Mouse (Mus musculus): ENCODE measurements around the gene Gmcl1.

Gmcl1 gene

DNA sequence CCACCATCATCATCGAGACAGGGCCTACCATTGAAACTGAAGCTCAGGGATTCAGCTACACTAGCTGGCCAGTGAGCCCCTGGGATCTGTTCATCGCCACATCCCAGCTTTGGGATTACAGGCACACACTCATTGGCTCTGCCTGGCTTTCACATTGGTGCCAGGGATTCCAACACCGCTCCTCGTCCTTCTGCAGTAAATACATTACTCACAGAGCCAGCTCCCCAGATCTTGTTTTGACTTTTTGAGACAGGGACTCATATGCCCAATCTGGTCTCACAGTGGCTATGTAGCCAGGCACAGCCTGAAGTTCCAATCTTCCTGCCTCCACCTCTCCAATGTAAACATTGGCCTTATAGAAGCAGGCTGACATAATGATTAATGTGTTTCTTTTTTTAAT lies 3.1 kb upstream of the Gmcl1 start:
- no peak for DNase-seq (ENCODE audit: low read depth)

DNA sequence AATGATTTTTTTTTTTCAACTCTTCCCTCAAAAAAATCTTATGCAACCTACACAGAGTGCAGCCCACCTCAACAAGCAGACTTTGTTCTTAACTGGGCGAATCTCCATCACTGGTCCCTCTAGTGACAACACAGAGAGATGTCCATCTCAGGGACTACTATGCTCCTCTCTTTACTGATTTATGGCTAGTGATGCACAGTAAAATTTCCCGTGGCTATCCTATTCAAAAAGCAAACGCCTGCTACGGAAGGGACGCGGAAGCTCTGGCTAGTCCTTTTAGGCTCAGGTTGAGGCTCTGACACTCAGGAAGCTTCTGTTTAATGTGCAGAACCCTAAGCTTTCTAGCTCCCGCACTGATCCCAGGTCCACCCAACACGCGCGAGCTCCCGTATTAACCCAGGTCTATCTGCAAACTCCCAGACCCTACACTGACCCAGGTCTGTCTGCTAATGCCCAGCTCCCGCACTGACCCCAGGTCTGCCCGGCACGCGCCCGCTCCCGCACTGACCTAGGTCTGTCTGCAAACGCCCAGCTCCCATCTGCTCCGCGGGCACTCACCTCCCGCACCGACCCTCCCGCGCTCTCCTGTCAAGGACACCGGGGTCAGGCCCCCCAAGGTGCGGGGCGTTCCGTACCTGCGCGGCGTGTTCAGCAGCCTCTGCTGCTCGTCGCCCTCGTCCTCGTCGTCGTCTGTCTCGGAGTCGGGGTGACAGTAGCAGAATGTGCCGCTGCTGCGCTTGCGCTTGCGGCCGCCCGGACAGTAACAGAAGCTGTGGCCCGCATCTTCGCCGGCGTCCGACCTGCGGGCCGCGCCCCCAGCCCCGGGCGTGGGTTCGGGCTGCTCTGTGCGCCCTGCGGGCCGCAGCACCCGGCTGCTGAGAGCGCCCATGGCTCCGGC lies 658 bp downstream of the Gmcl1 start:
- DNase-seq (ENCODE audit: low read depth), result no peak

DNA sequence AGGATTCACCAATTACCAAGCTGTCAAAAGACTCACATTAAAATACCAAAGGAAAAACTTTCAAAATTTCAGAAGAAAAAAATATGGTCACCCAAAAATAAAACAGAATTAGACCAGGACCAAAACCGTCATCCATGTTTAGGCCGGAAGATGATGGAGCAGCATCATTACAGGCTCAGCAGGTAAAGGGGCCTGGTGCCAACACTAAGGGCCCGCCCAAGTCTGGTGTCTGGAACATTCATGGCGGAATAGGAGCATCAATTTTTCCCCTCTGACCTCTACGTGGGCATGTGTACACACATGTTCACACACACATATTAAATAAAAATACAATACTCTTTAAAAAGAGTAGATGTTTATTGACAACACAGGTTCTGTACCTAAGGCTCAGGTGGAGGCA lies 4.5 kb downstream of the Gmcl1 start:
- no peak for DNase-seq (ENCODE audit: low read depth)

DNA sequence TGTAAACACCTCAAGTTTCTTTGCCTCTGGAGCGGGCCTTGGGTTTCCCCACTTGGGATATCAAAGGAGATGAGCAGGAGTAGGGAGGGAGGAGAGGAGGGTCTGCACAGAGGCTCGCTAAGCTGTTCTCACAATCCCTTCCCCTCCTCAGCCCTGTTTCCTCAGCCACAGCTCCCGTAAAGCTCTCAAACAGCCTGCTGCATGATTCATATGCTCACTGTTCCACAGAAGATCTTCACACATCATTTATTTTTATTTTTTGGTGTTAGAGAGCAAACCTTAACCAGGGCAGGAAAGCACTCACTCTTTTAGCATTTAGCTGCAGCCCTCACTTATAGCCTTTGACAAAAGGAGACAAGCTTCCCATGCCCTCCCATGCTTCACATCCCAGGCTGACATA lies 11.2 kb downstream of the Gmcl1 start:
- DNase-seq (ENCODE audit: low read depth), result no peak

DNA sequence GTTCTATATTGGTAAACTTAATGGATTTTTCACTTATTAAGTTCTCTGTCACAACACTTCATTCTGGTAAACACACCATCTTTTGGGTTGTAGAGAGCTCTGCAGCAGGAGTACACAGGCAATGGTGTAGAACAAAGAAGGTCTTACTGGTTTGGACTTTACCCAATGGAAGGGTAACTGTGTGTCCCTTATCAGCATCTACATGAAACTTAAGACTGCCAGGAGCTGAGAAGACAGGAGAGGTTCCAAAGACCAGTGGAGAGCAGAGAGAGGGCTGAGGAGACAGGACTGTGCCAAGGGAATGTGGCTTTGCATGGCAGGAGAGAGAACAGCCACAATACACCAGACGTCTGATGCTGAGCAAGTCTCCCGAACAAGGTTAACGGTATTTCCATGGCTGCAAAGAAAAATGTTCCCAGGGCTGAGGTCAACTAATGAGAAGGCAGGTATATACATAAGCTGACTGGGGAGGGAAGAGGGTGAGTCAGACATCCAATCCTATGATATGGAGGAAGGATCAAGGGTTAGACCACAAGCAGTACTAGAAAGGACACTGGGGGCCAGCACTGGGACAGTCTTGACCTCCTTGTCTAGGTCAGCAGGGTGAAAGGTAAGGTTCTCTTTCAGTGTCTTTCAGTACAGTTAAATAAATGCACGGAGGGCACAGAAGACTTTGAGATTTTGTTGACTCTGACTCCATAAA lies 25.0 kb downstream of the Gmcl1 start:
- no peak for DNase-seq (ENCODE audit: low read depth)

DNA sequence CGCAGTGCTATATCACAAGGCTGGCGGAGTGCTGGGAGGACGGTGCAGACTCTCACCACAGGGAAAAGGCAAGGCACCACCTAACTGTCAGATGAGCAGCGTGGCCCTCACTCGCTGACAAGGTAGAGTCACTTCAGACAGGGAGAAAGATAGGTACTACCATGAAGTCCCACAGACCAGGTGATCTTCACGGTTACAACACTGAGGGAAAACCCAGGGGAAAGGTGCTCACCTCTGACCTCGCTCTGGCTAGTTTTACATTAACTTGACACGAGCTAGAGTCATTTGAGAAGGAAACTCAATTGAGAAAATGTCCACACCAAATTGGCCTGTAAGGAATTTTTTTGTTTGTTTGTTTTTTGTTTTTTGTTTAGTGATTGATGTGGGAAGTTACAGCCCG lies 30.6 kb downstream of the Gmcl1 start:
- DNase-seq (ENCODE audit: low read depth), result no peak

DNA sequence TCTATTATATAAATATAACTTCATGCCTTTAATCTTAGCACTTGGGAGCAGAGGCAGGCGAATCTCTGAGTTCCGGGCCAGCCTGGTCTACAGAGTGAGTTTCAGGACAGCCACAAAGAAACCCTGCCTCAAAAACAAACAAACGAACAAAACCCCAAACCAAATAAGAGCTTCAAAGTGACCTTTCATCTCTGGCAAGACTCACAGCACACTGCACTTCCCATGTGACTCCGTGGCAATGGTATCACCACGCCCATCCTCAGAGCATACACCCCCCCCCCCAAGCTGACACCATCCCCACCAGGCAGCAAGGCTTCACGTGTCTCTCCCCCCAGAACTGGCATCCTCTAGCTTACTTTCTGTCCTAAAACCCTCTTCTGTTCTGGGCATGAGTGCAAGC lies 35.3 kb downstream of the Gmcl1 start:
- no peak for DNase-seq (ENCODE audit: low read depth)

DNA sequence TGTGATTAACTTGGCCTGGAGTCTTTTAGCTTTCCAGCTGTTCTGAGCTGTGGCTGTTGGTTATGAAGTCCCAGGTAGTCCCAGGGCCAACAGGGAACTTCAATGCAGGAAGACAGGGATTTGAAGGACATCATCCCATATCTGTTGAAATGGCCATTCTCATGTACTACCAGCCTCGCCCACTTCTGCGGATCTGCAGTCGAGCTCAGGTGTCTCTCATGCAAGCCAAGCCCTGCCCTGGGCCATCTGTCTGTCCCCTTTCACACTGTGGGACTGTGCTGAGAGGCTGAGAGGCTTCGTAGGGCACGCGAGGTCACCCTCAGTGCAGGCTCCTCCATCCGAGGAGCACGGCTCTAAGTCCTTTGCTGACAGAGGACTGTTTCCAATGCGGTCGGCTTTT lies 37.0 kb downstream of the Gmcl1 start:
- DNase-seq (ENCODE audit: low read depth), result no peak

DNA sequence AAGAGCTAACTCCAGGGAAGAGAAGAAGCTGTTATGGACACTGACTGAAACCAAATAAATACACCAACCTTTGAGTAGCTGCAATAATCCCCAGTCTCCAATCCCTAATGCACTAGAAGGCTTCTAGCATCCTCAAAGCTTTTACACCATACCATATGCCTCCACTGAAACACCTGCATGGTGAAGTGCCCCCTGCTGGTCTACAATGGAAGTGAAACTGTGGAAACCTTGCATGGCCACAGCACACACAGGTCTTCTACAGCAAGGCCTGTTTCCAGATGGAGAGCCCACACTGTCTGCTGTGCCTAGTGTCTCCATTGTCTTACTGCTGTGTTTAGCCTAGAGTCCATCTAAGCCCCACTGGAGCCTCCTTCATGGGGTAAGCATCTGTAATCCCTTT lies 38.7 kb downstream of the Gmcl1 start:
- peak; percentile 65 for DNase-seq (ENCODE audit: low read depth)

DNA sequence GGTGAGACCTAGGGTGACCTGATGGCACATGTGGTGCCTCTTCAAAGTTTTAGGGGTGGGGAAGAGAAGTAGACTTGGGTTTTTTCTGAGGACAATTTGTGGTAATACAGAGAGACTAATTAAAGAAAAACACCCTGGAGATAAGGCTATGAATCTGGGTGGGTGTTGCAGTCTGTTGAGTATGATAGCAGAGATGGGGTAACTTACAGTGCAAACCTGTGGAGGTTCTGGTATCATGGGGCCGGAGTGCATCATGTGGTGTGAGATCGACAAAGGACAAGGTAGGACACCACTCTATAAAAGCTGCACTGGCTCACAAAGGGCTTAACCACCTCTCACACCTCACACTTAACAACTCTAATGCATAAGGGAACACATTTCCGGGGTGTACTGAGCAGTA lies 43.5 kb downstream of the Gmcl1 start:
- DNase-seq (ENCODE audit: low read depth), result no peak

DNA sequence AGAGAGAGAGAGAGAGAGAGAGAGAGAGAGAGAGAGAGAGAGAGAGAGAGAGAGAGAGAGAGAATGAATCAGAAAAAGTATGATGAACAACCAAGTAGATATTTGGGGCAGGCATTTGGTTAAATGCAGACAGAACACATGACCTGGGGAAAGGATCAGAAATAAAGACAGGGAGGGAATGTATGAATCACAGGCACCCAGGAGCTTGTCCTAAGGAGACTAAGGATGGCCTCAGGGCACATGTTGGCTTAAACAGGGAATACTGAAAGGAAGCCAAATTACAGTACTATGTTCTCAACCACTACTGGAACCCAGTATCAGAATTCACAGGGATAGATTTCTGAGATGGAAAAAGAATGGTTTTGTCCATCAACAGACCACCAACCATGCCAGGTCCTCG lies 46.2 kb downstream of the Gmcl1 start:
- no peak for DNase-seq (ENCODE audit: low read depth)

DNA sequence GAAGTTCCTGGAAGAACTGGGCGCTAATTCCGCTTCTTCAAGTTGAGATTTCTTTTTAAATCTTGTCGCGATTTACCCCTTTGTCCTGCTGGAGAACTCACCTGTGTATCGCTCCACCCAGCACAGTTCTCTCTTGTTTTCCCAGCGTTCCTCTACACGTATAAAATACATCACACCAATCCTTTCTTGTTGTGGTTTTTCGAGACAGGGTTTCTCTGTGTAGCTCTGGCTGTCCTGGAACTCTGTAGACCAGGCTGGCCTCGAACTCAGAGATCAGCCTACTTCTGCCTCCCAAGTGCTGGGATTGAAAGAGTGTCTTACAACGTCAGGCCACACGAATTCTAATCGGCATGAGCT lies 48.5 kb downstream of the Gmcl1 start:
- DNase-seq (ENCODE audit: low read depth), result no peak

DNA sequence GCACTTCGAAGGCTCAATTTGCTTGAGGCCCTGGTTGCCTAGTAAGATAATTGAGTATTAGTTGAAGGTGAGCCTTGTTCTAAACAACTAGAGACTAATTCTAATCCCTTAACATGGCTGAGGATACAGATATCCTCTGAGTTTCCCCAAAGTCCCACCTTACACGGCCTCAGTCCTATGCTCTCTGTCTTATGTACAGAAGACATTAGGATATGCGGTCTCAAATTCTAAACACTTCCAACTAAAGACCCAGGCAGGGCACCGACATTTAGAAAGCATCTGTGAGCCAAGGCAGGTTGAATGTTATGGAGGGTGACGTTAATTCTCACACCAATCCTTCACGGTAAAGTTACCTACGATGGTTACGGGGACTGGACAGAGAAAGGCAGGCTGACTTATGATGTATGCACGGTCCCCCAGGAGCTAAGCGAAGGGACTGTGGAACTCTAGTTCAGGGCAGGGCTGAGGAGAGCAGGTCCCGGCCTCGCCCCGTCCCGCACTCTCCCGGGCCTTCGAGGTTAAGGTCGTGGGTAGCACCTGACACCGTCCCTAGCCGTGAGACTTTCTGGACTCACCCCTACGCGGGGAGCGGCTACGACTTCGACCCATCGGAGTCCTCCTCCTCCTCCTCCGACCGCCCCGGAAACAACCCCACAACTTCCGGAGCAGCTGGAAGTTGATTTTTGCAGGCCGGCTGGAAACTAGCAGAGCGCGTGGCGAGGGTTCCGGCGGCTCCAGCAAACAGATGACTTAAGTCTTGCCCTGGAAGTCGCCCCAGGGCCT lies 49.1 kb downstream of the Gmcl1 start, which contains the start of gene Snrnp27:
TSS of gene Snrnp27 (minus strand) at position 651 of the 783 bp plus-strand sequence.
- peak; percentile 89 for DNase-seq (ENCODE audit: low read depth)

DNA sequence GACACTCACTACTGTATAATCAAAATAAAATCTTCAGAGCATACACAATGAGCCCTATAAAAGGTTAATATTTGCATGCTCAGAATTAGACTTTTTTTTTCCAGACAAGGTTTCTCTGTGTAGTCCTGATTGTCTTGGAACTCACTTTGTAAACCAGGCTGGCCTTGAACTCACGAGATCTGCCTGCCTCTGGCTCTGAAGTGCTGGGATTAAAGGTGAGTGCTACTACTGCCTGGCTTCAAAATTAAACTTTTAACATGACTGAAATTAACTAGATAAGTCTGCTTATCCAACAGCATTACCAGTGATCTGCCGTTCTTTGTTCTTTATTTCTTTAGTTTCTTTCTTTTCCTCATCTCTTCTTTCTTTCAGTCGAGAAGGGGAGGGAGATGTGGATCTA lies 51.9 kb downstream of the Gmcl1 start:
- no peak for DNase-seq (ENCODE audit: low read depth)

DNA sequence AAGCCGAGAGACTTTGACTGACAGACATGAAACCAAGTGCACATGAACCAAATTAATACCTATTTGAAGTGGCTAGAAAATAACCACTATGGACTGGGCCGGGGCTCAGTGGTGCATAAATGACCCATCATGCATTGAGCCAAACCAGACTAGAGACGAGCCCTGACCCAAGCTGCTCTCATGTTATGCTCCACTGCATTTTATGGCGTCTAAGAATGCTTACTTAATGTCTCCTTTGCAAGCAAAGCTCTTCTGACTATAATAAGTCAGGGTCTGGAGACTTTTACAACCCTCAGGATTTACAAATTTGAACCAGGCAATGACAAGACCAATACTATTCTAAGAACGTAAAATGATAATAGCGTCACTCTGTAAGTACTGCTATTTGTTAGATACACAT lies 54.8 kb downstream of the Gmcl1 start:
- DNase-seq (ENCODE audit: low read depth), result no peak

DNA sequence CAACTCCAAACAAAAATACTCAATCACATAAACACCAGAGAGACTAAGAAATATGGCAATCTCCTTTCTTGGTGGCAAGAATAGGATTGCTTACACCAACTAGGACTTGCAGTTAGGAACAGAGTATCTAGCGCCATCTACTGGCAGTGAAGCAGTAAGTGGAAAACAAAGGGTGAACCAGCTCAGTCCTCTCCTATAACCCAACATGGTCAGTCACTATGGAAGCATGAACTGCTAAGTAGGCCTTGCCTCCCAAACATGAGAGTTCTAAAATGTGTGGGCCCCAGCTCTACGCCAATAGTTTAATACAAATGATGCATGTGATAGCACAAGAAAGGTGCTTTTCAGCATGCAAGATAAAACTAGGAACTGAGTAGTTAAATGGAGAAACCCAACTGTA lies 62.3 kb downstream of the Gmcl1 start:
- DNase-seq (ENCODE audit: low read depth), result peak; percentile 68

DNA sequence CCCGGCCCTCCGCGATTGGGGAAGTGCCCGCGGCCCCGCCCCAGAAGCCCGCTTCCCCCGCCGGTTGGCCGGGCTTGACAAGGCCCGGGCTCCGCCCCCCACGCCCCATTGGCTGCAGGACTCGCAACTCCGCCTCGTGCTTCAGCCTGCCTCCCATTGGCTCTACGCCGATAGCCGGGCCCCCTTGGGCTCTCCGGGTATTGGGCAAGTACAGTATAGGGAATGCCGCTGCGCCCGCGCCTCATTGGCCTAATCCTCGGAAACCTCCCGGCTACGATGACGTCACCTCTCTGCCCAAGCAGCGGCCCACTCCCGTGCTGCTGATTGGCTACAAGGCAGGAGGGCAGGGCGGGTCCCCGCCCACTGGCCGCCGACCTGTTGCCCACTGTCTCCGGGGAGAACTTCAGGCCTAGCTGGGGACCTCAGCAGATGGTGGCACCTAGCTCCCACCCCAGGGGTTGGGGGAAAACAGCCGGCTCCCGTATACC lies 63.9 kb downstream of the Gmcl1 start:
- peak; percentile 99 for DNase-seq (ENCODE audit: low read depth)

DNA sequence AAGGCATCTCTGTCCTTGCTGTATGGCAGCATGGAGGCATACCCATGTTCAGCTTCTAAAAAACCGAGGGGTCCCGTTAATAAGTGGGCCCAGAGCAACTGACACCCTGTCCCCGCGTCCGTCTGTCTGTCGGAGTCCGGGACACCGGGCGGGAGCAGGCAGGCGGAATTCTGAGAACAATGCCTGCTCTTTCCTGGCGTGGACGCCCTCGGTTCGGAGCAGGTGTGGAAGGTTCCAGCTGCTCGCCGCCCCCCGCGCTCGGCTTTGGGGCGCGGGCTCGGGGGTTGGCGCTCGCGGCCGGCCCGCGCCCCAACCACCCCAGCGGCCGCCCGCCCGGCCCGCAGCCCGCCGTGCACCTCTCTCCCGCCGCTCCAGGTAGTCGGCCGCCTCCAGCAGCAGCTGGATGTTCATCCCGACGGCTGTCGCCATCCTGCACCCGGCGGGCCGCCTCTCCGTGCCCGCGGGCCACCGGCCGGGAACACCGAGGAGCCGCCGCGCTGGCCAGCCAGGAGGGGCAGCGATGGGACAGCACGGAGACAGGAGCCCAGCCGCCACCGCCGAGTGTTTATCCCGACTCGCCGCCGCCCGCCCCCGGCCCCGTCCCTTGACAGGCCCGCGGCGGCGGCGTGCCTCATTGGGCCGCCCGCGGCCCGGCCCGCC lies 64.5 kb downstream of the Gmcl1 start, which contains the start of gene Mxd1:
TSS of gene Mxd1 (minus strand) at position 582 of the 660 bp plus-strand sequence.
- no peak for DNase-seq (ENCODE audit: low read depth)

DNA sequence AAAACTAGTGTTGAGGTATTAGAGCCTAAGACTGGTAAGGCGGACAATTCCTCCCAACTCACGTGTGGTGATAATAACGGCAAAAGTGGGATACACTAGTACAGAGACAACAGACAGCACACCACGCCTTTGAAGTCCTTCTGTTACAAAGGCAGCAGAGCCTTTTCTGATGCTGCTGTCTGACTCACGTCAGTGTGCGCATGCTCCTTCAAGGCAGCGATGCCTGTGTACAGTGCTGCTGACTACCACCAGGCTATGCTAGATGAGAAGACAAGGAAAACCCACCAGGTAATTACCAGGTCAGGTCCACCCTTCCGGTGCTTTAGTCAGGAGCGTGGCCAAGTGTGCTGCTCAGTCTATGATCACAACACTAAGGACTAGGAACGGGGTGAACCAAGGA lies 66.1 kb downstream of the Gmcl1 start:
- no peak for DNase-seq (ENCODE audit: low read depth)

DNA sequence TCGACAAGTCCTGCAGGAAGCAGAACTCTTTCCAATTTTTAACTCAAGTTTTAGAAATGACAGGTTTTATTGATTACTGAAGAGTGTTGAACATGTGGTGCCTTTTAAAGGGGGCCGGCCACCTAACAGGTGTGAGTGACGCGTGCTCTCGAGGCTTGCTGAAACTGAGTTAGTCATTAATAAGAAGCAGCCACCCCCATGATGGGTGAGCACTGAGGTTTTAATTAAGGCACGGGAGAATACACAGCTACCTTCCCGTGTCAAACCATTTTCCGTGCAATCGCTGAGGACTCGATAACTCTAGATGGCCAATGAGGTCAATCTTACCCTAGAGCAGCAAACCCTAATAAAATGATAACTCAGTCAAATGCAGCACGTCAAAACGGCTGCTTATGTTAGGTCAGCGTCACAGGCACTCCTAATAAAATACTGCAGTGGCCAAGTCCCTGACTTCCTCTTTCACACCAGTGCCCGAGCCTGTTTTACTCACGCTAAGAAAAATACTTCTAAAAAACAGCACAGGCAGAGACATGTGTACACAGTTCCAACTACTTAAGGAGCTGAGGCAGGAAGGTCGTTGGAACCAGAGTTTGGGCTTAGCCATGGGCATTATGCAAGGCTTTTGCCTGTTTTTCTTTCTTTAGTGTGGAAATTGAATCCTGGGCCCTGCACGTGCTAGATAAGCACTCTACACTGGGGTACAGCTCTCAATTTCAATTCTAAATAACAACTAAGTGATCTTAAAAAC lies 67.4 kb downstream of the Gmcl1 start:
- no peak for DNase-seq (ENCODE audit: low read depth)

DNA sequence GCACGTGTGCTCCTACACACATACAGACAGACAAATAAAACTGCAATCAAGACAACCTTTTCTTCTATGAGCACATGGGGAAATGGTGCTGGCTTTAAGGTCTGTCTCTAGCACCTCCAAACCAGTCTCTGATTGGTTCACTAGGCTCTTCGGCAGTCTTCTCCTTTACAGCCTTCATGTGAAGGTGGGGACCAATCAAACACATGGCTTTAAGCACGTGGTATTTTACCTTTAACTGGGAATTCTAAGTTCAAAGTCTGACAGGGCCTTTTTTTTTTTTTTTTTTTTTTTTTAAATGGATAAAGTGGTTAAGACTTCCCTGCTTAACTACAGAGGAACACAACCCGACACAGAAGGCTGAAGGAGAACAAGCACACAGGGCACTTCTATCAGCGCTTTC lies 68.1 kb downstream of the Gmcl1 start:
- DNase-seq (ENCODE audit: low read depth), result no peak
